Mouse (Mus musculus): ENCODE data around the gene 1190005I06Rik.

- TF ChIP-seq USF1 (IDR thresholded peaks at IDR 0.05; ENCODE audit: low read depth), result no peak
- no peak for TF ChIP-seq CTCF (IDR thresholded peaks at IDR 0.05; ENCODE audit: control insufficient read depth, insufficient read depth, insufficient read length)
- TF ChIP-seq MYOG (IDR thresholded peaks at IDR 0.05; ENCODE audit: control insufficient read depth, extremely low read depth, insufficient read length), result no peak
- TF ChIP-seq MAX (IDR thresholded peaks at IDR 0.05), result no peak
- no peak for TF ChIP-seq MYOD1 (IDR thresholded peaks at IDR 0.05; ENCODE audit: control insufficient read depth, insufficient read length, low read depth)
- no peak for TF ChIP-seq CEBPB (IDR thresholded peaks at IDR 0.05; ENCODE audit: low read depth)
- TF ChIP-seq FOSL1 (IDR thresholded peaks at IDR 0.05; ENCODE audit: insufficient read depth, low read length, poor library complexity, severe bottlenecking), result no peak
These were observed 55.7 kb downstream of the 1190005I06Rik start for GRCm38 (mm10) chr8:120591587-120592292.

All from C2C12 (cell line).